Mouse (Mus musculus) NIH3T3 (cell line): Measurements from ENCODE around the gene Gm7879.

Experiments used
- DNase-seq: peaks from one replicate; pipeline ENCODE4 v3.0.0-alpha.2; 2012; ENCODE audit warnings: low read depth

Gm7879 gene

DNA sequence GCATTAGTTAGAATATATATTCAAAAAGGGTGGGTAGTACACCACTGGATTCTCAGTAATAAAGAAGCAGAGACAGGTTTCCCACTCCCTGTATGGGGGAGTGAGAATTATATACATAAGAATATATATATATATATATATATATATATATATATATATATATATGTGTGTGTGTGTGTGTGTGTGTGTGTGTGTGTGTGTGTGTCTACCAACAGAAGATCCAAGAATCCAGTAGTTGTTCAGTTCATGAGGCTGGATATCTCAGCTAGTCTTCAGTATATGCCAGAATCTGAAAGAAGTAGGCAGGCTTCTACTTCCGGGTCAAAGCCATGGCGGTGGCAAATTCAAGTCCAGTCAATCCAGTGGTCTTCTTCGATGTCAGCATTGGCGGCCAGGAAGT lies at the start of gene Gm7879:
Gm7879 (plus strand) TSS at position 301 of the 400 bp plus-strand sequence.
- peak; percentile 44 for DNase-seq

DNA sequence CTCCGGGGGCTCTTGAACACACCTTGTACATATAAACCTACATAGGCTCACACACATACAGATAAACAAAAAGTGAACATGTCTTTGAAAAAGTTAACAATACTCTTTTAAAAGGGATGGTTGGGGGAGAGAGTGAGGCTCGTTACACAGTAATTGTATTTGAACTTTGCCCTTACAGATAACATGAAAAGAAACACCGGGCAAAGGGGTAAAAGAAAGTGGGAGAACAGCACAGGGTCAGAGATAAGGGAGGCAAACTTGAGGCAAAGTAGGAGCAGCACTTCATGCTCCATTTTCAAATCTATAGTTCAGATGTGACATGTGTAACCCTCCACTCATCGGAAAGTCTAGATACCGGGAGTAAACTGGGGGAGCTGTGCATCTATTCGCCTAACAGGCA lies 49.3 kb upstream of the Gm7879 start:
- no peak for DNase-seq

DNA sequence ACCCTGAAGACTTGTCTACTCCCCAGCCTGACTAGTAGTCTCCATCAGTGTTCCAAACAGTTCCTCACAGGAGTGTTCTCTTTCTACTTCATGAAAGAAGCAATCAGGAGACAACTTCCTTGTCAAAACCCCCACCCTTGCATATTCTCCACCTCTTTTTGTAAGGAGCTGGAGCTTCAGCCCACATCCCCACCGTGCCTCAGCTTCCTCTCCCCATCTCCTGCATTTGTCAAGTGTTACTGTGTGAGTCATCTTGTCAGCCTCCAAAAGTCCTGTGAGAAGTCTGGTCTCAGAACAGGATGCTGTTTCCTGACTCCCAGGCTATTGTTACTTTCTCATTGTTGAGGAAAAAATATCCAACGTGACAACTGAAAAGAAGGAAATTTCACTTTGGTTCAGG lies 47.6 kb upstream of the Gm7879 start:
- DNase-seq: no peak

DNA sequence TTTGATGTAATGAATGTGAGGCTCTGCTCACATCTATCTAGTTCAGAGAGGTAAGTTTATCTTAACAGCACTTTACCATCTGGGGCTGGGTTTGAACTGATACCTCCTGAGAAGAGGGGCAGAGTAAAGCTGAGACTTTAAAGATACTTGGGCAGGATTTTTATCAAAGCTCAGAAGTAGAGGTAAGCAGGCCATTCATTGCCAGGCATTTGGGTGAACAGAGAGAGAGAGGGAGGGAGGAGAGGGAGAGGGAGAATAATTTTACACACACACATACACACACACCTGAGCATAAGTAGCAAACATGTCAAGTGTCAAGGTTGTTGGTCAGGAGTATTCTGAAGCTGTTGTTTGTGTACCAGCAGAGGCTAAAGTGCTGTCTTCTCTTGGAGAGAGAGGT lies 44.7 kb upstream of the Gm7879 start, which contains the start of gene Cd38:
Cd38 (plus strand) TSS at position 301 of the 400 bp plus-strand sequence.
- no peak for DNase-seq

DNA sequence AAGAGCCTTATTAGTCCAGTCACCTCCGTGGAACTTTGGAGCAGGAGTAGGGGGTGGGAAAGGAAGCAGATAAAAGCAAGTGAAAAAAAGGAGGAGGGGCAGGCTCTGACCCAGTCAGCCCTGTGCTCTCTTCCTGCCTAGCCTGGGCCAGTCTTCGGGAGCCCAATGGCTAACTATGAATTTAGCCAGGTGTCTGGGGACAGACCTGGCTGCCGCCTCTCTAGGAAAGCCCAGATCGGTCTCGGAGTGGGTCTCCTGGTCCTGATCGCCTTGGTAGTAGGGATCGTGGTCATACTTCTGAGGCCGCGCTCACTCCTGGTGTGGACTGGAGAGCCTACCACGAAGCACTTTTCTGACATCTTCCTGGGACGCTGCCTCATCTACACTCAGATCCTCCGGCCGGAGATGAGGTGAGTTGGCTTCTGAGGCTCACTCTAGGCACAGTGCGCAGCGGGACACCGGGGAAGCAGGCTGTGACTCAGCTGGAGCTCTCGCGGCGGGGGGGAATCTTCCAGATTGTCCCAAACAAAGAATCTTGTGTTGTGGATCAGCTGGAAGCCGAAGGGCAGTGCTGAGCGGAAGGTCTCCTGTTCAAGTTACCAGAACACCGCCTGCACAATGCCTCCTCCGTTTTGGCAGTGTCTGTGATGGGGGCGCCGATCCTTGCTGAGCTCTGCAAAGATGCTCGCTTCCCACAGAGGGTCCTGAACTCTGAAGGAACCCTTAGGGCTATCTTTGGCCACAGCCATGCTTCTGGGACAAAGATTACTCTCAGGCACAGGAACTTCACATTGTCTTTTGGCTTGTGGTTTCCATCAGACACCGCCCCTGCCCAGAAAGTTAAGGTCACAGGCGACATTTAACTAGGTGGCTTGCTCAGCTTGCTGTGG lies 44.0 kb upstream of the Gm7879 start:
- DNase-seq: peak; percentile 41

DNA sequence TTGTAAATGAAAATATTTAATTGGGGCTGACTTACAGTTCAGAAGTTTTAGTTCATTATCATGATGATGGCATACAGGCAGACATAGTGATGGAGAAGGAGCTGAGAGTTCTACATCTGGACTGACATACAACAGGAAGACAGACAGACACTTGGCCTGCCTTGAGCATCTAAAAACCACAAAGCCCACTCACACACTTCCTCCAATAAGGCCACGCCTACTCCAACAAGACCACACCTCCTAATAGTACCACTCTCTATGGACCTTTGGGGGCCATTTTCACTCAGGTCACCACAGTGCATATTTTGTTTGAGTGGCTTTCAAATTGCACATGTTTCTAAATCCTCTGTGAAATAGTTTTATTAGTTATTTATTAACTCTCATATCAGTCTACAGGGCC lies 41.1 kb upstream of the Gm7879 start:
- DNase-seq: no peak

DNA sequence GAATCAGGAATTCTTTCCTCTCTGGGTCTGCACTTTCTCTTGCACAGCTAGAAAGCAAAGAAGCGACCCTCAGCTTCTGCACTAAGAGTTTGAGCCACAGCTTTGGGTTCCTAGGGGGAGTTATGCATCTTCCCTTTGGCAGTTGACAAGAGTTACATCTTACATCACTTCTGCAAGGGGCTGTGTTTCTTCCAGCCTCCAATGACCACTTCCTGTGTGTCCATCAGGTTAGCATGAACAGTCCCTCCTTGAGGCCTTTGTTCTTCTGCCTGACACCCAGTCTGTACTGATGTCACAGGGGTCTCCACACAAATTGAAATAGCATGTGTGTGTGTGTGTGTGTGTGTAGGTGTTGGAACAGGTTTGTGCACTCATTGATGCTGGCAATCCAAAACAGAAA lies 40.3 kb upstream of the Gm7879 start:
- no peak for DNase-seq

DNA sequence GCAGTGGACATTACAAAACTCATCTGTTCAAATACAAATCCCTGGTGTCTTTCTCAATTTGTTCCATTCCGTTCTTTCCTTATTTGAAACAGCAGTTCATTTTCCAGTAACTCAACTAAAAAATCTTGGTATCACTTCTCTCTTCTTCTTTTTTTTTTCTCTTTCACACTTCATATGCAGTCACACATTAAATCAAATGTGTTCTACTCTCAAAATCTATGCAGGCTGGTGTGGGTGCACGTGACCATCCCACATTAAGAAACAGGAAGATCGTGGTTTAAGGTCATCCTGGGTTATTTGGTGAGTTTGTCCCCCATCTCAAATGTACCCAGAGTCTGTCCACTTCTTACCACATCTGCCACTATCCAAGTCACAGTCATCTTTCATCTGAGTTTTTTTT lies 30.9 kb upstream of the Gm7879 start:
- DNase-seq: no peak

DNA sequence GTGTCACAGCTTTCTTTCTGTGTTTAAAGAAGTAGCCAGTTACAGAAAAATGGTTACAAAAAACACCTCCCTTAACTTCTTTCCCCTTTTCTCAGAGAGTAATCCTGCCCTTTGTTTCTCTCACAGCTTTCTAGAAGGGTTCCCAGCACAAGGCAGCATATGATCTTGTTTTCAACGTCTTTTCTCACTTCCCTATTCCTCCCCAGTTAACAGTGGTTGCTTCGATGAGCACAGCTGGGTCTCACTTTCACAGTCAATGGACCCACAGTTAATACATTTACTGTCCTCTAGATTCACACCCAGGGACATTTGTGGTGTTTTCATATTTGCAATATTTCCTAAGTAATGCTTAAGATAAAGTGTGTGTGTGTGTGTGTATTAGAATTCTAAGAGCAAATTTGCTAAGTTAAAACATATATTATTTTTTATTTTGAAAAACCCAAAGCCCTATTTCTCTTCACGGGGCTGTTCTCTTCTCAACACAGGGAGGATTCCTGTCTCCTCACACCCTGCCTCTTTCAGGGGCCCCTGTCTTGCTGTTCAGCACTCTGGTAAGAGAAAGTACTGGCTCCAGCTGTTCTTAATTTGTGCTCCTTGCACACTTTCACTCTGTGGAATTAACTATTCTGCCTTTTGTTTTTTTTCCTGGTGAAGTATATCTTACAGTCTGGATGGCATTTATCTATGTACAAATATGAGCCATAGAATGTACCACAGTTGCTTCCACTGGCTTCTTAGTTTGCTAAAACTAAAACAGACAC lies 27.7 kb upstream of the Gm7879 start:
- DNase-seq: no peak

DNA sequence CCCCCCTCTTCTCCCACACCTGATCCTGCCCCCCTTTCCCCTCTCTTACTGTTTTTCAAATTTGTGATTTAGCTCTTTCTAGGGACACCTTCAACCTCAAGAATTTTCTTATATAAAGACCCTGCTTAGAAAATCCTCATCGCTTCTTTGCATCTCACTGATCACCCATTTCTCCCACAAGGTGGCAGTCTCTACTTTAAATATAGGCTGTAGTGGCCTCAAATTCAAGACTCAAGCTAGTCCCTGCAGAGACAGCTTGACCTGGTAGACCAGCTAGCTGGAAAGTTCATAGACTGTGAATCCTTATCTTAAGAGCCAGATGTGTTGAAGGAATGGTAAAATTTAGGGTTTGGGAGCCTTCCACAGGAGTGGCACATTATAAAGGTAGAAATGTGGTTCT lies 20.6 kb upstream of the Gm7879 start:
- DNase-seq: peak; percentile 62

DNA sequence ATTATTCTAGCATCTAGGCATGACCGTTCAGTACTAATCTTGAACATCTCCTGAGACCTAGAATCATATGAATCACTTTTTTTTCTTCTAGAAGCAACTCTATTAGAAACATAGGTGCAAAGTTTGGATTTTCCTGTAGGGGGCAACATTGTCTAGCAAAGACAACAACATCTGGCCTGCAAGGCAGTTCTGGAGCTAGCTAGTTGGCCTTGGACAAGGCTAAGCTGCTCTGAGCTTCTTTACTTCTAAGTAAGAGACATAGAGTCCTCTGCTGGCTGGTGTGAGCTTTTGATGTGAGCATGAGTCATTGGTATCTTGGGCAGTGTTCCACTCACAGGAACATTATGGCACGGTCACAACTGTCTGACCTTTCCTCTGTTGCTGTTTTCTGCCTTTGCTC lies 18.8 kb upstream of the Gm7879 start:
- peak; percentile 76 for DNase-seq

DNA sequence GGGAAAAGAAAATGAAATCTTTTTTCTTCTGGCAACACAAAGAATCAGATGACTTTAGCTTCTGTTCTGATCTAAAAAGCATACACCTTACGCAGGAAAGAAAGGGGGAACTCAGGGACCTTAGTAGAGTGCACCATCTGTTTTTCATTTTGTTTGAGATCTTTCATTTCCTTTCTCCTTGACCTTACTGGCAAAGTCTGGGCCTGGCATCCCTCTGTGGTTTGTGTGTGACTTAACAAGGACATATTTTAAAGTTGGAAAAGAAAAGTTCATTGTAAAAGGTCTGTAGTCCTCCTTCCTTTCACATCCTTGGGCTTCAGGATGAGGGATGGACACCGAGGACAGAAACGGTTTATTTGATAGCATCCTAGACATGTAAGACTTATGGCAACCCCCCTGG lies 17.0 kb upstream of the Gm7879 start:
- peak; percentile 8 for DNase-seq

DNA sequence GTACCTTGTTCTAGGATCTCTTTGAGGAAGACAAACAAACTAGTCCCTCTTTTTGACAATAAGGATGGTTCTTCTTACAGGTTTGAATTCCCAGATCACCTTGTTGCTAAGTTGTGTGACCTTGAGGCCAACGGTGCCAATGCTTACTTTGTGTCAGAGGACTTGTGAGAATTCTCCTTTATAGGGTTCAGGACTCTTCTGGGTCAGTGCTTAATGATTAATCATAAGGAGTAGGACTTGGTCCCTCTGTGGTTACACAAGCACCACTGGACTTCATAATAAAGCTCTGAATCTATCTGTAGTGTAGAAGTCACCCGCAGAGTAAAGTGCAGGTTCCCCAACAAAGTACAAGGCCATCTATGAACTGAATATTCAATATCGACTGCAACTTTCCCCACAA lies 8.3 kb upstream of the Gm7879 start:
- no peak for DNase-seq

DNA sequence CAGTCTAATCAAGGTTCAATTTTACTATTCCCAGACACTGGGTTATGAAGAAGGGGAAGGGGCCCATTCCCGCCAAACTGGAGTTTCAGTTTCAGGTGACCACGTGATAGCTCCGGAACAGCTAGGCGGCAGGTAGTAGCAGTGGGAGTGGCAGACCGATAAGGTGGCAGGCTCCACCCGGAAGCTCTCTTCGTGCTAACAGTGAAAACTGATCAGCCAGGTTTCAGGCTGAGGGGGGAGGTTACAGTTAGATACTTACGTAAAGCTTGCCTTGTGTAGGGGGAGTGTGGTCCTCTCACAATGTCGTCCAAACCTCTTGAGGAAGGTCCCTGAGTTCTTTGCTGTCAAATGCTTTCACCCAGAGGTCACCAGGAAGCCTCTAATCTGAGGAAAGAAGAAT lies 3.7 kb upstream of the Gm7879 start:
- no peak for DNase-seq

DNA sequence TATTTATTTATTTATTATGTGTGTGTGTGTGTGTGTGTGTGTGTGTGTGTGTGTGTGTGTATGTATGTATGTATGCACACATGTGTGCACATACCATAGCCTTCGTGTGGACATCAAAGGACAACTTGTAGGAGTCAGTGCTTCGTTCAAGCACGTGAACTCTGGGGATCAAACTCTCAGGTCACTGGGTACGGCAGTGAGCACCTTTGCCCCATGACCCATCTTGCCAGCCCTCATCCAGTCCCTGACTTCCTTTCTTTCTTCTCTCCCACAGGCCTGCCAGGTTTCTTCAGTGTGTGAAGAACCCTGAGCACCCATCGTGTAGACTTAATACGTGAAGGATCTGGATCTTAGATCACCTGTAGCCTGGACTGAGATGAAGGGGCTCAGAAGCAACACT lies 2.9 kb upstream of the Gm7879 start:
- DNase-seq: no peak

DNA sequence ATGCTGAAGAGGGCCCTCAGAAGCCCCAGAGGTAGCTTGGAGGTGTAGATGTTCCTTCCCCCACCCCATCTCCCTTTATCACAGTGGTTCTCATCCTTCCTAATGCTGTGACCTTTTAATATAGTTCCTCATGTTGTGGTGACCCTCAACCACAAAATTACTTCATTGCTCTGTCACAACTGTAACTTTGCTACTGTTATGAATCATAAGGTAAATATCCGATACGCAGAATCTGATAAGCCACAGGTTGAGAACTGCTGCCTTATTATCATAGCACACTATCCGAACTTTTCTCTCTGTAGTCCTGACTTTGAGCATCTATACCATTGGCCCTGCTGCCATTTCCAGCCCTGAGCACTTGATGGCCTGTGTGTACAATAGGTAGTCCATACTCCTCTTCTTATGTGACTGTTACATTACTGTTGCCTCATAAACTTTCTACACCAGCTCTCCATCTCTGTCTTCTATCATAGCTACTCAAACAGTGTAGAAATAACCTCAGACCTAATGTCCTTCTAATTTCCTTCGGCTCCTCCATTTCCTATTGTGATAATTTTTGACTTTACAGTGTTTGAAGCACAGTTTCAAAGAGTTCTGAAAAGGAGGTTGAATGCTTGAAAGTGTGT lies 2.4 kb downstream of the Gm7879 start:
- DNase-seq: no peak

DNA sequence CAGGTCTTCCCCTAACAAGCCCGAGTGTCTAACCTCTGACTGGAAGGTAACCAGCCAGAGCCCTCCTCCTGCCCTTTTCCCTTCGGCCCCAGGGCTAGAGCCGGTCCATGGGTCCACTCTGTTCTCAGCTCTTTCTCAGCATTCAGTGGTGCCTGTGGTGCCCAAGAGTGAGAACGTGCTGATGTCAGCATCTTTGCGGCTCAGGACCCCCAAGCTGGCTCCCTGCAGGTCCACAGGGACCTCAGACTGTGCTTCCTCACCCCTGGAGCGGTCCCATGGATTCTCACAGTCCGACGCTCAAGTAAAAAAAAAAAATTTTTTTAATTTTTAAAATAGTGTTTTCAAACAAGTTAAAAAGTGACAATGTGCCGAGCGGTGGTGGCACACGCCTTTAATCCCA lies 8.9 kb downstream of the Gm7879 start:
- no peak for DNase-seq

DNA sequence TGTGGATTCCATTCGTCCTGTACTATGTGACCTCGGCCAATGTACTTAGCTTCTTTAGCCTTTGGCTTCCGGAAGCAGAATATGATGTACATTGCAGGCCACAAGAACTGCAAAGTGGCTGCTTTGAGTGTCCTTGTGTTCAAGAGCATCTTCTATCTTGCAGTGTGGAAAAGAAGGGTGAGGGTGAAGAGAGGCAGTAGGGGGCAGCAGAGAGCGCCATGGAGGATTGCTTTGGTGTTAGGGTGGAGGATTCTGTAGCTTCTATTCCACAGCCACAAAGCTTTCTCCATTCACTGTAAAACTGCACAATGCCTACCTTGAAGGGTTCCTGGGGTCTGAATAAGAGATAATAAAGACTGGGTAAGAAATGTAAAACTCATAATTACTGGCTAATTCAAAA lies 11.0 kb downstream of the Gm7879 start:
- DNase-seq: peak; percentile 77

DNA sequence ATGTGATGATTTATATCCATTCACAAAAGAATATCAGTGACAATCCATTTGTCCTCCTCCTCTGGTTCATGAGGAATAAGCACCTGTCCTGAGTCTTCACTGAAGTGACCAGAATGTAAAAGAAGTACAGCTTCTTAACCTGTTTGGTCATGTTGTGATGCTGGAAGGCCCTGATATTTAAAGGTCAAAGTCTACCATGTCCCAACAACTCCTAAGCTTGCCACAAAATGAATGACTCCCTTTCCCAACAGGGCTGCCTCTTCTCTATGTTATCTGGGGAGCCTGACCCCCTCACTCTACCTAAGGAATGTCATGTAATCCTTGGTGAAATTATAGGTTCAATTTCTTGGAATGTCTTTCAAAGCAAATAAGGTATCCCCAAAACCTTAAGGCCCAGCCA lies 14.8 kb downstream of the Gm7879 start:
- no peak for DNase-seq

DNA sequence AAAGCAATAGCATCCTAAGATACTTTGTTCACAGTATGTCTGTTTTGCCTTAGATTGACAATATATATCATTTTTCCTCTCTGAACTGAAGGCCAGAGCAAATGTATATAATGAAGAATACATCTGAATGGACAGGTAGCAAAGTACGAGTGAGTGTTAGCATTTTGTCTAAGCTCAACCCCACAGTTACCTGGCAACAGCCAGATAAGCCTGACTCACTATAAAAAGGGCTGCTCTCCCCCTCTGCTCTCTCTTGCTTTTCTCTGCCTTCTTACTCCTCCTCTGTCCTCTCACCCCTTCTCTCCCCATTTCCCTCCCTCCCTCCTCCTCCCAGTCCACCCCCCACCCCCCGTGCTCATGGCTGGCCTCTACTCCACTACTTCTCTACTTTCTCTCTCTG lies 20.3 kb downstream of the Gm7879 start:
- DNase-seq: no peak

DNA sequence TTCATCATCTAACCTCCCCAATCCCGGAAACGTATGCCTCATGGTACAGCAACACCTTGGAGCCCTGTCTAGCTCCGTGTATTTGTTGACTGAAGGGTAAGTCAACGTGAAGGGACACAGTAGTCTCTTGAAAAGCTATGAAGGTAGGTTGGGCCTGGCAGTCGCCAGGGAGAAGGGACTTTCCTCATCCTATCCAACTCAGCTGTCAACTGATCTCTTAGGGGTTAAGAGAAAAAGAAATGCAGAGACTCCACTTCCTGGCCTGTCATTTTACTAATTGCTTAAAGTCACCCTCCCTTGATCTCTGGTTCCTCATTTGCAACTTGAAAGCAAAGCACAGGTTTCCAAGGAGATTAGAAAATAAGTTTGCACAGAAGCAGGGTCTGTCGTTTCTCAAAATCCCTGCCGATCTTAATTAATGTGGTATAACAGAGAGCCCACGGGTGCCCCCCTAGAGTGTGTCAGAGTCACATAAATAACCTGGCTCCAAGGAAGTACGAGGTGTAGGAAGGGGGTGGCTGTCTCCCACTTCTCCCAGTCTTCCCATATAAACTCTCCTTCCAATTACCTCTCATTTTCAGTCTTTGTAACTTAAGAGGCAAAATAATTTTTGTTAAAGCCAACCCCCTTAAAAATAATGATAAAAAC lies 34.5 kb downstream of the Gm7879 start:
- DNase-seq: no peak

DNA sequence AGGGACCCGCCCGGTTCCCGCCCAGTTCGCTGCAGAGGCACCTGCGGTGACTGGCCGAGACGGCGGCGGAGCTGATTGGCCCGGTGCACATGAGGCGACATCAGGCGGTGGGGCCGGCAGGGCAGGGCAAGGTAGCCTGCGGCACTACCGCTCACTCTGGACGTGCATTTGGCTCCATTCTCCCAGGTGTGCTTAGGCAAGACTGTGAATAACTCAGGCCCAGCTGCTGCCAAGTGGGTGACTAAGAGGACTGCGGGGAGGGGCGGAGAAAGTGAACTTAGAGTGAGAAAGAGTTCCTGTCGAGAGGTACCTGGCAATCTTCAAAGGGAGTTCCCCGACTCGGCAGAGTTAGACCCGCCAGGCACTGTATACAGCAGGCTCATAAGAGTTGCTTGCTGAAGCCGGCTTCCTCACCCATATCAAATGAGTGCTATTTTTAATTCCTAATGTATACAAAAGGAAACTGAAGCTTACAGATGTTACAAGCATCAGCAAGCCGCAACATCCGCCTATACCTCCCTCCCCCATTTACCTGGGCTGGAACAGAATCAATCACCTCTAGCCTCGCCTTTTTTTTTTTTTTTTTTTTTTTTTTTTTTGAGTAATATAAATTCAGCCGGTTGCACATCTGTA lies 35.3 kb downstream of the Gm7879 start:
- DNase-seq: peak; percentile 40
